Mouse (Mus musculus) stomach, postnatal 0 days (tissue): ENCODE results near the gene Thbs4. TPM values are rescaled to one million over a fixed set of nuclear protein-coding genes. Genes with fewer than 3 reads are reported as not detected.

Source experiments
- ATAC-seq: fragments of 200-750 bp; cut with Nextera tagmentation; 2 replicates; pipeline ENCODE4 v1.8.0; 2017; ENCODE audit not compliant: low FRiP score, low TSS enrichment
- DNase-seq: peaks from one replicate; pipeline ENCODE4 v3.0.0-alpha.2; 2016; ENCODE audit warnings: low spot score
- H3K27ac ChIP-seq: fragments of 300-500 bp; sonication (generic); replicated peaks from 2 replicates; pipeline ENCODE4 v1.5.1; 2014; ENCODE audit warnings: mild to moderate bottlenecking, control low read depth
- H3K27me3 ChIP-seq: fragments of 300-500 bp; sonication (generic); 2 replicates; pipeline ENCODE4 v1.6.1; 2014; ENCODE audit warnings: low read length; ENCODE audit not compliant: control insufficient read depth, insufficient read depth
- H3K36me3 ChIP-seq: fragments of 300-500 bp; sonication (generic); 2 replicates; pipeline ENCODE4 v1.6.1; 2014; ENCODE audit warnings: low read length, mixed read lengths; ENCODE audit not compliant: control insufficient read depth, insufficient read depth
- H3K4me1 ChIP-seq: fragments of 300-500 bp; sonication (generic); replicated peaks from 2 replicates; pipeline ENCODE4 v1.6.1; 2014; ENCODE audit warnings: antibody characterized with exemption; ENCODE audit not compliant: control insufficient read depth, insufficient read depth
- H3K4me2 ChIP-seq: fragments of 300-500 bp; sonication (generic); replicated peaks from 2 replicates; pipeline ENCODE4 v1.6.1; 2014; ENCODE audit warnings: low read depth, mild to moderate bottlenecking, control low read depth, moderate library complexity
- H3K4me3 ChIP-seq: fragments of 300-500 bp; sonication (generic); 2 replicates; pipeline ENCODE4 v1.5.1; 2014; ENCODE audit warnings: low read depth, low read length, control low read depth
- H3K9ac ChIP-seq: fragments of 300-500 bp; sonication (generic); 2 replicates; pipeline ENCODE4 v1.6.1; 2014; ENCODE audit warnings: mild to moderate bottlenecking, low read length, control low read depth, mixed read lengths
- H3K9me3 ChIP-seq: fragments of 300-500 bp; sonication (generic); 2 replicates; pipeline ENCODE4 v1.6.1; 2016; ENCODE audit warnings: low read length; ENCODE audit not compliant: control insufficient read depth
- CTCF ChIP-seq: IDR thresholded peaks from 2 replicates; pipeline ENCODE4 v1.5.1; 2016; ENCODE audit warnings: antibody characterized with exemption, low read depth, mild to moderate bottlenecking, moderate library complexity
- EP300 ChIP-seq: optimal IDR thresholded peaks from 2 replicates; pipeline ENCODE3; 2016; ENCODE audit warnings: antibody characterized with exemption
- WGBS: fragments of 180-500 bp; shearing (Covaris S2); extraction: QIAGEN DNeasy Blood & Tissue Kit; methylation state at CpG from one replicate; pipeline ENCODE4 v1.1.7; 2014; 5-methylcytosine and 5-hydroxymethylcytosine counted together
- polyA plus RNA-seq: library from polyadenylated mRNA; unstranded; fragments of >200 nt; fragmentation: Nextera tagmentation; extraction: Ambion mirVana; gene quantifications from 2 replicates; pipeline ENCODE4 v1.2.1, GENCODE M21; 2015

The Thbs4 gene
- polyA plus RNA-seq, 1 experiment from 2014 or later: 0.72 TPM

DNA sequence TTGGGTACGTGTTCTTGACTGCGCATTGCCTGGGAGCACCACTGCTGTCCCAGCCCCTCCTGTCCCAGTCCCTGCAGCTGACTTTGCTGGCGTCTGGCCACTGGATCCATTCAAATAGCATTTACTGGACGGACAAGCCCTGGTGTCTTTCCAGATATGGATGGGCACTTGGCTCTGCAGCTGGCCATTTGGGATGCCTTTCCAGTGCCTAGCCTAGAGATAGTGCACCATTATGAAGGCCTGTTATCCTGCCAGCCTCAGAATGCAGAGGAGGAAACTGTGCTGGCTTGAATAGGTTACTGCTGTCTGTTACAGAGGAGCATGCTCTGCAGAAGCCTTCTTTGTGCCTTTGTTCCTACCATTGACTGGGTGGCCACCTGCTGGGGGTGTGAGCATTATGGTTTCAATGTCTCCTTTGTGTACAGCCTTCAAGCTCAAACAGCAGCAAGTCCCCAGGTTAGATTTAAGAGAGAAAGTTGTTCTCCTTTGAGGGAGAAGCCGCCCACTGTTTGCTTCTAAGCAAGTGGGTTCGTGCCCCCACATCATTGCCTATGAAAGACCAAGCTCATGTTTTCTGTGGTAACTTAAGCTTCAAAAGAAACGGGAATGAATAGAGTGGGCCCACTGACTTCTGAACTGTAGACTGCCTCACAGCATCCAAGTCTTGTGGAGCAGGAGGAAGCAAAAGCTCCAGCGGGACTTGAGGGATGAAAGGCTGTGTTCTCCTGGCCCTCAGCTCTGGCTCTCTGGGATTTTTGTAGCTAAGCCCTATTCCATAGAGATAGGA lies 91.2 kb downstream of the Thbs4 start:
- Histone ChIP-seq H3K27me3 (no peaks in the 10 kb centered on the region), H3K9ac (no peak overlapping the region), H3K36me3 (0 out of 2 replicates have a peak, but pooled peaks cover 6% of the 10 kb centered on the region), H3K4me3 (no peak overlapping the region), H3K27ac (no peak overlapping the region), H3K4me2 (no peak overlapping the region), H3K4me1 (no peaks in the 10 kb centered on the region), H3K9me3 (no peaks in the 10 kb centered on the region)
- WGBS: 56% methylated on average over 8 of the region's 8 CpGs
- no peak for ATAC-seq
- peak; percentile 20 for DNase-seq
- no peak for TF ChIP-seq EP300
- peak; percentile 49 for TF ChIP-seq CTCF

- Histone ChIP-seq H3K27ac (no peak overlapping the region), H3K9me3 (no peaks in the 10 kb centered on the region), H3K4me1 (no peaks in the 10 kb centered on the region), H3K36me3 (0 out of 2 replicates have a peak, but pooled peaks cover 3% of the 10 kb centered on the region), H3K27me3 (no peaks in the 10 kb centered on the region), H3K4me2 (no peak overlapping the region), H3K9ac (no peak overlapping the region), H3K4me3 (no peak overlapping the region)
- DNase-seq (peak; percentile 20), ATAC-seq (peak; percentile 76)
- WGBS: 44% methylated on average over 5 of the region's 5 CpGs
- TF ChIP-seq EP300 (no peak), CTCF (no peak)
These were observed 92.6 kb downstream of the Thbs4 start for GRCm38 (mm10) chr13:92702035-92702434.

Other genes with a start within 250 kb of the Thbs4 start
- gene Spz1, start 218.6 kb downstream of the Thbs4 start, polyA plus RNA-seq: not detected in 2 replicates
- 14.5 and 16.0 TPM in 2 replicates for gene Serinc5, start 183.7 kb downstream of the Thbs4 start, polyA plus RNA-seq
- gene Mtx3, start 49.9 kb upstream of the Thbs4 start, polyA plus RNA-seq: 1.2 and 1.5 TPM in 2 replicates